Mouse (Mus musculus) 416B (cell line): Measurements from ENCODE around the gene Slc37a4.
"Not testable (repeated sequence)": the region's sequence is repeated elsewhere in the genome, so short reads cannot be mapped to it uniquely, and the experiment has no call there.

Experiments
- DNase-seq: peaks from one replicate; pipeline ENCODE4 v3.0.0; 2011; ENCODE audit warnings: low read depth

Slc37a4 gene

GRCm38 (mm10) chr9:44440961-44441360, 44.3 kb downstream of the Slc37a4 start, which contains the start of gene Foxr1:
Gene Foxr1 (minus strand): TSS chr9:44441136.
- no peak for DNase-seq

GRCm38 (mm10) chr9:44444402-44445025, 47.9 kb downstream of the Slc37a4 start:
- not testable (repeated sequence) for DNase-seq

GRCm38 (mm10) chr9:44450387-44450786, 53.7 kb downstream of the Slc37a4 start:
- no peak for DNase-seq
